Mouse (Mus musculus): ENCODE results near the gene Dcxr. TPM values are rescaled to one million over a fixed set of nuclear protein-coding genes. Genes with fewer than 3 reads are reported as not detected.
A peak's percentile ranks its signal among the peaks of the same experiment; 100 is the strongest.
"Not testable (repeated sequence)": the region's sequence is repeated elsewhere in the genome, so short reads cannot be mapped to it uniquely, and the experiment has no call there.

Dcxr gene
- total RNA-seq, 2 experiments from 2014 or later, result 5.8 to 6.0 TPM

DNA sequence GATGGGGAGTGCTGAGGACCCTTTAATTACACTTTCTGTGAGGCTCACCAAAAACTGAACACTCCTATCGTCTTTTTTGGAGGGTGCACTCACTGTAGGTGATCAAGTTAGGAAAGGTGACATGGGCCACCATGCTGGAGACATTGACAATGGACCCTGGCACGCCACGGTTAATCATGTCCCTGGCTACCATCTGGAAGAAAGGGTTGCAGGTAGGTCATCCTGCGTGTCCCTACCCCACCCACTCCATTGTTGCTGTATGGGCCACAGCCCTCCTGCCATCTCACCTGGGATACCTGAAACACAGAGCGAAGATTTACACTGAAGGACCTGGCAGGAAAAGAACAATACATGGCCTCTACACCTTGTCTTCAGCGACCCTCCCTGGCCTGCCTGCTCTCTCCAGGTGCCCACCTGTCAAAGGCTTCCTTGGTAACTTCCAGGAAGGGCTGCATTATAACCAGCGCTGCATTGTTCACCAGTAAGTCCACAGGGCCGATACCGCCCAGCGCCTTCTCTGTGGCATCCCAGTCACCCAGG lies 3.3 kb upstream of the Dcxr start:
- DNase-seq, result no peak

DNA sequence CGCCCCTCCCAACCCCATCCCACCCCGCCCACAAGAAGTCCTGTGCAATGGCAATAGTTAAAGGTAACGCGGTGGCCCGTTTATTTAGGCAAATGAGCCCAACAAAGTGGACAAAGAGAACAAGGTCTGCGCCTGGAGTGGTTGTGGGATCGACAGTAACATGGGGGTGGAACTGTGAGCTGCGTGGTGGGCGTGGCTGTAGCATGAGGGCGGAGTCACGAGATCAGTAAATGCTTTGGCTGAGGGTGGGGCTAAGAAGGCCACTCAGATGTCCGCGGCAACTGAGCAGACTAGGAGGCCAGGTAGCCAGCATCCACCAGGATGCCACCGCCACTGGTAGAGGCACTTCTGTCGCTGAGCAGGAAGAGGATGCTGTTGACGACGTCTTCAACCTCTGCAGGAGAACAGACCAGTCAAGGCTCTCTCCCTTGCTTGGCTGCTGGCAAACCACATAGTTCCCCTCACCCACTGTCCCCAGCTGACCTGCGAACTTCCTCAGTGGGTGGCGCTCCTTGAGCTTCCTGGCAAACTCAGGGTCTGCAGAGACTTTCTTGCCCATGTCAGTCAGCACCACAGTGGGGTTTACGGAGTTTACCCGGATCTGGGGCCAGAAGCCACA lies 2.5 kb upstream of the Dcxr start:
- DNase-seq, result not testable (repeated sequence)

DNA sequence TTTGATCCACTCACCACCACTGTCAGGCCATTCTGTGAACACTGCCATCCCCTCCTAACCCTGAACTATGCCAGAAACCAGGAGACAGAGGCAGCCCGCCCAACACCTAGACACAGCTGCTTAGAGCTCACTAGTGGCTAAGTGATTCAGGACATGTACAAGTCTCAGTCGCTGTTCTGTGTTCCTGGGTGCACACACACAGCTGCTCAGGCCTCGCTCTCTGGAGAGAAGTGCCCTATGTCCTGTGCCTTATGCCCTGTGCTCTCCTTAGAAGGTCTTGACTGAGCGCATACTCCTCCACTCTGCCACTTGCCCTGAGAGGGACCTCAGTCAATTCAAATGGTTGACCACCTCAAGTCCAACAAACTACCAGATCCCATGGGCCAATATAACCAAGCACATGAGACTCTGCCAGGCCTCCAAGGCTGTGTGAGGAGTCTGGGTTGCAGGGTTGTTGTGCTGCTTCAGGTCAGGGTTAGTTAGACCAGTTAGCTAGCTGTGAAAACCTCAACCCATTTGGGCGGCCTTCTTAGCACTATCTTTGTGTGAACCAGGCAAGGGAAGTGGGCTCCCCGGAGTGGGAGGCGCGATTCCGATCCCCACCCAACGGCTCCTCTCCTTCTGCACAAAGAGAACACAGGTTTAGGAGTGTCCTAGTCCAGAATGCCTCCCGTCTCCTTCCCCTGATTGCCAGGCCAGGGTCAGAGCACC lies 1.6 kb upstream of the Dcxr start:
- no peak for DNase-seq

DNA sequence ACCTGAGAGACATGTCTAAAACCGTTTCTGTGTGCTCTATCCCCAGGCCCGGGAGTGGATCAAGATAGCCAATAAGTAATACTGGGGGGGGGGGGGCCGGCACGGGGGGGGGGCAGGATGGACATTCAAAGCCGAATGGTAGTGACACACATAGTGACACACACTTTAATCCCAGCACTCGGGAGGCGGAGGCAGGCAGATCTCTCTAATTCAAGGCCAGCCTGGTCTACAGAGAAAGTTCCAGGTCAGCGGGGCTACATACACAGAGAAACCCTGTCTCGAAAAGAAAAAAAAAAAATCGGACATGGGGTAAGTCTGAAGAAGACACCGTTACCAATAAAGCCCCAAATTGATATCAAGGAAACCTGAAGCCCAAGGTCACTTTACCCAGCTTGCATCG lies 483 bp upstream of the Dcxr start:
- no peak for DNase-seq

DNA sequence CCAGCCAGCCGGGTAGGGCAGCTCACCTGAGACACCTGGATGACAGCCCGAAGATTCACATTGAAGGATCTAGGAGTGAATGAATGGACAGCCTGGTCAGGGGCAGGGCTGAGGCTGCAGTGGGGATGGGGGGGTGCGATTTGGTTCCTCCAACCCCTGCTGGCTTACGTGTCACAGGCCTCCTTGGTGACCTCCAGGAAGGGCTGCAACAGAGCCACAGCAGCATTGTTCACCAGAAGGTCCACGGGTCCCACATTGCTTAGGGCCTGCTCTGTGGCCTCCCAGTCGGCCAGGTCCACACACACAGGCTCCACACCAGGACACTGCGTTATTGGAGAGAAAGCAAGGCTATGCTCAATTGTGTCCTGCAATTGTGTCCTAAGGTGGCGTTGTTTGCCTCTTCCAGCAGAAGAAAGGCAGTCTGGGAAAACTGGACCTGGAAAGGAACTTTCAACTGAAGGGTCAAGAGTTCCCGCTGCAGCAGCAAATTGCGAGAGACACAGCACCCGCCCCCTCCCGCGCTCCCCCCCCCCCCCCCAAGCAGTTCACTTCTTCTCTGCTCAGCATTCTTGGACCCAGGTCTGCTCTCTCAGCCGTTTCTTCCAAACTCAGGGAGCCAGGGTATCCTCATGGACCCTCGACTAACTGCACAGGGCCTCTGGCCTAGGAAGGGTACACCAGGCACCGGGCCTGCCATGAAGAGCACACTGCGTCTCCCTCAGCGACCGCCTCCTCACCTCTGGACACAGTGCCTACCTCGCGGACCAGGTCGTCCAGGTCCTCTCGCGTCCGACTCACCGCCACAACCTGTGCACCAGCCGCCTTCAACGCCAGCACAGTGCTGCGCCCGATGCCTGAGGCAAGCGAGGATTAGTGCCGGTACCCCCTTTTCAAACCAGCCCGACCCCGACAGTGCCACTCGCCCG lies 575 bp downstream of the Dcxr start:
- no peak for DNase-seq

DNA sequence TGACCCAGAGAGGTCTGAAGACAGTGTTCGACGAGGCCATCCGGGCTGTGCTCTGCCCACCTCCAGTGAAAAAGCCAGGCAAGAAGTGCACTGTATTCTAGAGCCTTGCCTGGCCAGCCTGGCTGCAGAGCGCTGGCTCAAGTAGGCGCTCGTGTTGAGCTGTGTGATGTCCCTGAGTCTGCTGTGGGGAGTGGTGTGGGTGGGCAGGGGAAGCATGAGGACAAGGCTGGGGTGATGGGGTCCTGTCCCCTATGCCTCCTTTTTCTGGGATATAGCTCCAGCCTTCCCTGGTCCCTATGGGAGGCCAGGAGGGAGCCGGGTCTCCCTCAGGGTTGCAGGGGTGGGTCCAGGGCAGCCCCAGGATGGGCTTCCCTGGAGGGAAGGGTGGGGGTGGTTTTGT lies 3.6 kb downstream of the Dcxr start:
- no peak for DNase-seq

DNA sequence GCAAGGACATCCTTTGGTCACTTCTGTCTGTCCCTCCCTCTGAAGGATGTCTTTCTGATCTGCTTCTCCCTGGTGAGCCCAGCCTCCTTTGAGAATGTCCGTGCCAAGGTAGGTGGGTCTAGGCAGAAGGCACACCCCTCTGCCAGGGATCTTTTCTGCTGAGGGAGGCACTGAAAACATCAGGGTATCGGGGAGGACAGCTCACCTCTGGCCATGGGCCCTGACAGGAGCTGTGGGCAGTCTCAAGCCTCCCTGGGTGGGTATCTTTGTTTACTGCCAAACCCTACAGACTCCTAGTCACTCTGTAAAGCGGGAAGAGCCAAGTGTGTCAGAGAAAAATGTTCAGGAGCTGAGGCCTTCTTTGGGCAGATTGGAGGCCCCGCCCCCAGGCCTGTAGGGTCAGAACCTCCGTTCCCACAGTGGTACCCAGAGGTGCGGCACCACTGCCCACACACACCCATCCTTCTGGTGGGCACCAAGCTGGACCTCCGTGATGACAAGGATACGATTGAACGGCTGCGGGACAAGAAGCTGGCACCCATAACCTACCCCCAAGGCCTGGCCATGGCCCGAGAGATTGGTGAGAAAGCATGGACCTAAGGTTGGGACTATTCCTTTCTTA lies 4.2 kb downstream of the Dcxr start:
- no peak for DNase-seq

DNA sequence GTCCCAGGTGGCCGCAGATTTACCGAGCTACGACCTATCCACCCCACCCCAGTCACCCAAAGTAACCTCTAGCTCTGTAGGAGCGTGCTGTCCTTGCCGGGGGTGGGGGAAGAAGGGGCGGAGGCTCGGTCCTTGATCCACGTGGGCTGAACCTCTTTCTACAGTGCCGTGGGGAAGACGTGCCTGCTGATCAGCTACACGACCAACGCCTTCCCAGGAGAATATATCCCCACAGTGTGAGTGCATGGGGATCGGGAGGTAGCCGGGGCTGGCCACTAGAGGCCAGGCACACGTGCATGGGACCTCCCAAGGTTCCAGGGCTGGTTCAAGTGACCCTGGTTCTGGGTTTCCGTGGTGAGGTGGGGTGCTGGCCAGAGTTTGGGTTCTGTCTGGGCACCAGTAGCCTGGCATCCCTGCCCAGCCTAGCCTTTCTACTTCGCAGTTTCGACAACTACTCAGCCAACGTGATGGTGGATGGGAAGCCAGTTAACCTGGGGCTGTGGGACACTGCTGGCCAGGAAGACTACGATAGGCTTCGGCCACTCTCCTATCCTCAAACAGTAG lies 4.9 kb downstream of the Dcxr start:
- DNase-seq, result no peak

DNA sequence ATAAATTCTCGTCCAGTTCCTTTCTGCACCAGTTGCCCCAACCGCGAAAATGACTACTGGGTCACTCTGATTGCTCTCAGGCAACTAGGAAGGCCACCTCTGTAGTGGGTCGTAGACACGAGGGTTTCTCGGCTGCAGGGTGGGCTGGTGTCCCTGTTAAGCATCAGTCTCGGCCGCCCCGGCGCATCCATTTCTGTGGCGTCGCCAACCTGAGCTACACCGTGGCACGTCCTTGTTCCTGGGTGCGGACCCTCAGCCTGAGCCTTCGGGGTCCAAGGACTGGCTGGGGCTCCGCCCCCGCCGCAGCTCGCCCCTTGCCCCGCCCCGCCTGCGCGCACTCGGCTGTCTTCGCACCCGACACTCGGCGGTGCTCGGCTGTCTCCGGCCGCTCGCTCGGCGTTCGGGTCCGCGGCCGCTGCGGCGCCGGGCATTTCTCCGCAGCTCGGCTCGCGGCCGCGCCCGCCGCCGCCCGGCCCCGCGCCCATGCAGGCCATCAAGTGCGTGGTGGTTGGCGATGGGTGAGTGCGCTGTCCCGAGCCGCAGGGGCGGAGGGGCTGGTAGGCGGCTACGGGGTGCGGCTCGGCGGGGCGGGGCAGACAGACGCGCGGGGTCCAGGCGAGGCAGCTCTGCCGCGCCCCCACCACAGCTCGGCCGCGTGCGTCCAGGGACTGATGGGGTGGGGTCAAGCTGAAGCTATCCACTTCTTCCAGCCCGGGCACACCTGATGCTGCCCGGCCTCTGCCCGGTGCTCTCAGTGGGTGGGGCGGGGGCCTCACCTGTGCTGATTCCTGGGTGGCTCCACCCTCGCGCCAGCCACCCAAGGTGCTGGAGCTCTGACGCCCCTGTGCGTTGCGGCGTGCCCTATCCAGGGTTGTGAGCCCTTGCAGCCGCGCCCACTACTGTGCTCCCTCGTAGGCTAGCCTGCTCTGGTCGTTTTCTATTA lies 5.7 kb downstream of the Dcxr start, which contains the start of gene Rac3:
Gene Rac3 (plus strand): TSS at position 347 of the 943 bp plus-strand sequence.
- DNase-seq, result no peak

DNA sequence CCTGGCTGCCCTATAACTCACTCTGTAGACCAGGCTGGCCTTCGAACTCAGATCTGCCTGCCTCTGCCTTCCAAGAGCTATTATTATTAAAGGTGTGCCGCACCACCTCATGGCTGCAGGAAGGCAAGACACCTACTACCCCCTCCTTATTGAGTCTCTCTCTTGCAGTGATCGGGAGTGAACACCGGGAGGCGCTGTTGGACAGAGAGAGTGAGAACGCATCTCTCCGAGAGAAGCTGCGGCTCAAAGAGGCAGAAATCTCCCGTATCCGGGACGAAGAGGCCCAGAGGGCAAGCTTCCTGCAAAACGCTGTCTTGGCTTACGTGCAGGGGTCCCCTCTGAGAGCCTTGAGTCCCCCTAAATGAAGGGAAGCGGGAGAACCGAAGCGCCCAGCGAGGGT lies 6.6 kb downstream of the Dcxr start:
- peak; percentile 77 for DNase-seq

DNA sequence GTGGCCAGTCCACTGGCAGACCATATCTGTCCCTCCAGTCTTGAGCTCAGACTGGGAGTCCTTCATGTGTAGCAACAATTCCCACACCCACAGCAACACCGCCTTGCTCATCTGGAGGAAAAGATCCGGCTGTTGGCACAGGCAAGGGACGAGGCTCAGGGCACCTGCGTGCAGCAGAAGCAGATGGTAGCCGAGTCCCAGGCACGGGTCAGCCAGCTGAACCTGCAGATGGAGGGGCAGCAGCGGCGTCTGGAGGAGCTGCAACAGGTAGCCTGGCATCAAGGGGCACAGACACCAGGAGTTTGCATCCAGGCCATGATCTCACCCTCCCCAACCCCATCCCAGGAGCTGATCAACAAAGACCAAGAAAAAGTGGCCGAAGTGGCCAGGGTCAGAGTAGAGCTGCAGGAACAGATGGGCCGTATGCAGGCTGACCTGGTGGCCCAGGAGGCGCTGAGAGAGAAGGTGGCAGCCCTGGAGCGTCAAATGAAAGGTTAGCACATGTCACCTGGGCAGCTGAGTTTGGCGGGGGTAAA lies 7.2 kb downstream of the Dcxr start:
- no peak for DNase-seq

DNA sequence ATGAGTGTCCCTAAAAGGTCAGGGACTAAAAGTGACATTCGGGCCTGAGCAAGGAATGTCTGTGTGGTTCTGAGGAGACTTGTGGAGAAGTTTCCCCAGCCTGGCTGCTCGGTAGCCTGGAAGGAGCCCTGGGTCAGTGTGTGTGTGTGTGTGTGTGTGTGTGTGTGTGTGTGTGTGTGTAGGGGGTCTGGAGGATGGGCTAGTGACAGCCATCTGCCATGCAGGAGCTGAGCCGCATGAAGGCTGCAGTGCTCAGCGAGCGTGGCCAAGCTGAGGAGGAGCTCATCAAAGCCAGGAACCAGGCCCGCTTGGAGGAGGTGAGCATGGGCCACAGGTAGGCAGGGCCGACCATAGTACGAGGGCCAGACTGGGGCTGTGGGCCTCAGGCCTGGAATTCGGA lies 7.8 kb downstream of the Dcxr start:
- DNase-seq, result no peak

DNA sequence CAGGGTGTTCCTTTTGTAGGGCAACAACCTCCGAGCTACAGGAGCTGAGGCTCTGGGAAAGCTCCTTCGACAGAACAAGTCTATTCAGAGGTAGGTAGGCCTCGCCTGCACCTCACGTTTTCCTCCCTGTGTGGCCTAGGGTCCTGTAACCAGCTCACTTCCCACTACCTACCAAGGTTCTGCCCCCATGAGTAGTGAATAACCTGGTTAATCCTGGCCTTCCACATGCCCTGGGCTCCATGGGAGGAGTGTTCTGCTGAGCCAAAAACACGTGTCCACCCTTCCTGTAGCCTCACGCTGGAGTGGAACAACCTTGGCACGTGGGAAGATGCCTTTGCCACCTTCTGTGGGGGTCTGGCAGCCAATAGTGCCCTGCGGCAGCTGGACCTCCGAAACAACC lies 11.9 kb downstream of the Dcxr start:
- DNase-seq, result no peak

DNA sequence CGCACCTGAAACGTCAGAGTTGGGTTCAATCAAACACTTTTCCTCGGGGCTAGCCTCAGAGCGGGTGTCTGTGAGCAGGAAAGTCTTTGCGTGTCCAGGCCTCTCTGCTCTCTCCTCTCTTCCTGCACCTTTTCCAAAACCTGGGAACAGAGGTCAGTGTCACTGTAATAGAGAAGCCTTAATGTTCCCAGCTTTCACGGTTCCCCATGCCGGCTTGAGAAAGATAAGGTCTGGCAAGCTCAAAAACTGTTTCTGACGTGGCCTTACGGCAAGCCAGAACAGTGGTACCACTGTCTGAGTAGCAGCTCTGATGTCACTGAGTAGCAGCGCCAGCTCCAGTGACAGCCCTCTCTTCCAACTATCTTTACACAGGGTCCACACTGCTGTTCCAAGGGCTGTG lies 12.5 kb downstream of the Dcxr start:
- DNase-seq, result no peak

DNA sequence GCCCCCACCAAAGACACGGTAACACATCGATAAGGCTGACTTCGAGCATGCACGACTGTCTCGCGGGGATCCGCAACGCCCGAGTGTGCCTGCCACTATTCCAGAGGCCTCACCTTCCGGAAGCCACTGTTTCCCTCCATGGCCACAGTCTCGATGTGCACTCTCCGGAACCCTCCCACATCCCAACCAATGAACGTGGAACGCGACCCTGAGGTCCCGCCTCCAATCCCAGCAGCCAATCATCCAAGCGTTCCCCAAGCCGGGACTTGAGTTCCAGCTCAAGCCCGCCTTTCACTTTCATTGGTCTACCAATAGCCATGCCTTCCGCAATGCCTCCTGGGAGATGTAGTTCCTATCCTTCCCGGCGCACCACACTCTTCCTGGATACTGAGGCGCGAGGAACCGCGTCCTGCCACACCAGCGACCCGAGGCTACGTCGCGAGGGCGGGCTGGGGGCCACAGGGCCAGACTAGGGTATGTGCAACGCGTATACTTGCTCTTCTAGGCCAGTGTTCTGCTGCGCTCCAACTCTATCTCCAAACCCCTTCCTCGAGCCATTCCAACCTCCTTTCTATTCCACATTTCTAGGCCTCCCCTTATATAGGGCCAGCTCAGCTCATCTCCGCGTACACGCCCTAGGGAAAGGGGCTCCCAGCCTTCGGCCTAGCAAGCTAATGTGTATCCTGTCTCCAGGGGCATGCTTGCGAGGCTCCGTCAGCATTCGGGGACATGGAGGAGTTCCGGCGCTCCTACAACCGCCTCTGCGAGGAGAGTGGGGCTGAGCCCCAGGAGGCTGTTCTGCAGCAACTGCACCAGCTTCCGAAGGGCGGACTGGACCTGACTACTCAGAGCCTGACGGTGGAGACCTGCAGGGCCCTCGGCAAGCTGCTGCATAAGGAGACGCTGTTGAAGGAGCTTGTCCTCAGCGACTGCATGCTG lies 13.2 kb downstream of the Dcxr start, which contains the start of the genes Cenpx and Lrrc45:
Gene Cenpx (minus strand): TSS at position 159 of the 939 bp plus-strand sequence.
Gene Lrrc45 (plus strand): TSS at position 346 of the 939 bp plus-strand sequence.
- DNase-seq, result peak; percentile 98

DNA sequence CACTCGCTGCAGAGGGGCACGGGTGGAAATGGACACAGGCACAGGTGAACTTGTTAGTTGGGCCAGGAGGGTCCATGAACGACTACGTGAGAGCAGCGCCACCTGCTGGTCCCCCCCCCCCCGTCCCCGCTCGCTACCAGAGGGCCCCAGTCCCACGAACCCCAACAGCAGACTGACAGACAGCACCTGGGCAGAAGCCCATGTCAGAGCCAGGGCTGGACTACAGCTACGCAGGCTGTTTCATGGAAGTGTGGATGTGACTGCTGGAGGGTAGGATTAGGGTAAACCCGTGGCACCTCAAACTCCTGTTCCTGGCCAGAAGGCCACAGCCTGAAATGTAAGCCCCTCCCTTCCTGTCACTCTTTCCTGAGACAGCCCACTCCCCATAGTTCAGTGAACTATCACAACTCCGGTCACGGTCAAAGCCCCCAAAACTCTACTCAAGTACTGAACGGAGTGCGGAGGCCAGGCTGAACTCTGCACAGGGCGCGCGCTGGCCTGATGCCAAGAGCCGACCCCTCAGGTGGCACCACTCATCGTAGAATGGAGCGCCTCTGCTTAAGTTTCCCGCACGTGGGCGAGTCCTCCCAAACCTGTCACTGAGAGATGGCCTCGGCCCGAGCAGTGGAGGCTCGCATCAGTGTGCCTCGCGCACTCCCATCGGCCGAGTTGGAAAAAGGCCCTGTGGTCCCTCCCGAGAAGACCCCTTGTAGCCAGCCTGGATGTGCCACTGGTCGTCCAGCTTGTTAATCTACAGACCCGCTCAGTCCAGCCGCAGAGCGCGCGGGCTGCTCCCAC lies 14.1 kb downstream of the Dcxr start:
- peak; percentile 54 for DNase-seq

DNA sequence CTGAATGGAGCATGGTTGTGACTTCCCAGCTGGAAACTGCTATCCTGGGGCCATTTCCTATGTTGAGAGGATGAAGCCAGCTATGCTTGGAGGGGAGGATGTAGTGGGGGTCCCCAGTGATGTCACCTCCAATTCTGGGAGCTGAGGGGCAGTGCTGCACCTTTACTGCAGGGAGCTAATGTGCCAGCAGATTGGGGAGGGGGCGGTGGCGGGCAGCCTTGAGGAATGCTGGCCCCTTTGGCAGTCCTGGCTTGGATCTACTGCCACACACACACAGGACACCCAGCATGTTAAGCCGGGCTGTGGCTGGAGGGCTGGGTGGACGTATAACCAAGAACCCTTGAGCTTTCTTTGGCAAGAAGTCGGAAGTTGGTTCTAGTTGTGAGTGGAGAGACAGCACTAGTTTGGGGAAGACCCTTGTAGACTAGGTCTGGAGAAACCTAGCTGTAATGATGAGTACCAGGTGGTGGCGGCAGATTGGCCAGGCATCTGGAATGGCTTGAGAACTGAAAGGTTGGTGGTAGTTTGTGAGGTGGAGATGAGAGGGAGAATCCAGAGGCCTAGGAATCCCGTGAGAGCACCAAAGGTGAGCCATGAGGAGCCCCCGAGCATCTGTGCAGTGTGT lies 15.0 kb downstream of the Dcxr start:
- DNase-seq, result no peak

DNA sequence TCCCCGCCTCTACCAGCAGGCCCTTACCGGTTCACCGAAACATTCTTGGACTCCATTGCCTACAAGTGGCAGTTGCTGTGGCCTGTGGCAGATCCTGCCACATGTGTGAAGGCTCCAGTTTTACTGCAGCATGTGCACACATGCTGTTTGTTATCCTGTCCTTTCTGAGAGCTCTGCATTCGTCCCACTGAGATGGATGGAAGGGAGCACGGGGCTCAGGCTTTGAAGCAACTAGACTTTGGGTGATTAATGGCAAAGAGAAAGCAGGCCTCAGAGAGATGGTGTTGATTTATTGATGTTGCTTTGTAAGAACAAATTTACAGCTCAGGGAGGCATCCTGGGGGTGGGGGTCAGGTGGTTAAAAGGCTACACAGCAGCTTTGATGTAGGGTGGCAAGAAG lies 16.4 kb downstream of the Dcxr start:
- no peak for DNase-seq
